Mouse (Mus musculus): ENCODE data around the gene Mbtps2.

- peak; percentile 52 for TF ChIP-seq CTCF (IDR thresholded peaks at IDR 0.05; ENCODE audit: low read depth)
- no peak for TF ChIP-seq EP300 (optimal IDR thresholded peaks at IDR 0.05)
Observed at GRCm38 (mm10) chrX:157563794-157564193, 34.7 kb downstream of the Mbtps2 start.

Measured in stomach, postnatal 0 days (tissue).